Mouse (Mus musculus): ENCODE results near the gene Ubc.
A peak's percentile ranks its signal among the peaks of the same experiment; 100 is the strongest.

Ubc gene

GRCm38 (mm10) chr5:125348487-125348886 lies 41.5 kb downstream of the Ubc start:
- peak; percentile 47 for DNase-seq (ENCODE audit: low spot score)

- DNase-seq (ENCODE audit: low spot score), result no peak
Observed at GRCm38 (mm10) chr5:125348067-125348466, 41.9 kb downstream of the Ubc start.

GRCm38 (mm10) chr5:125344296-125344695 lies 45.7 kb downstream of the Ubc start:
- DNase-seq (ENCODE audit: low spot score), result no peak

GRCm38 (mm10) chr5:125341459-125342090 lies 48.4 kb downstream of the Ubc start:
- no peak for DNase-seq (ENCODE audit: low spot score)

GRCm38 (mm10) chr5:125340547-125341262 lies 49.3 kb downstream of the Ubc start, which contains the start of gene Scarb1:
Gene Scarb1, minus strand, starts transcription at chr5:125341094.
- DNase-seq (ENCODE audit: low spot score), result peak; percentile 87

GRCm38 (mm10) chr5:125339851-125340531 lies 50.0 kb downstream of the Ubc start:
- peak; percentile 44 for DNase-seq (ENCODE audit: low spot score)

GRCm38 (mm10) chr5:125339108-125339751 lies 50.8 kb downstream of the Ubc start:
- DNase-seq (ENCODE audit: low spot score), result no peak

GRCm38 (mm10) chr5:125337526-125337925 lies 52.5 kb downstream of the Ubc start:
- DNase-seq (ENCODE audit: low spot score), result no peak

GRCm38 (mm10) chr5:125337012-125337411 lies 53.0 kb downstream of the Ubc start:
- peak; percentile 58 for DNase-seq (ENCODE audit: low spot score)
